Mouse (Mus musculus): ENCODE measurements around the gene Capn11.

Gene Capn11

DNA sequence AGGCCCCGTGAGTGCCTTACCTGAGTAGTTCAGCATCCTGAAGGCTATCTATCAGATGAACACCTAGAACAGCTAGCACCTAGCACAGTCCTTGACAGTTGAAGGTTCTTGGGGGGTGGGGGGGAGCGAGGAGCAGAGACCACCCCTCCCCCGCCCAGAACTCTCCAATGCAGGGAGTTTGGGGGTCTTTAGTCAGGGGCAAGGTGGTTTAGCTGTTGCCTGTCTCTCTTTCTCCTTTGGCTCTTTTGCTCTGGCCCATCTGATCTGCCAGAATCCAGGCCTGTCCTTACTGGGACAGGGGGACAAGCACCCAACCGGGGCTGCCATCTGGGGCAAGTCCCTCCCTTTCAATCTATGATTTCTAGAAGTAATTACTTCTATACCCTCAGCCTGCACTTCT is at the start of gene Capn11:
Capn11 (minus strand) TSS at position 101 of the 400 bp plus-strand sequence.
- DNase-seq (ENCODE audit: low spot score in 2 of 2) = no peak

DNA sequence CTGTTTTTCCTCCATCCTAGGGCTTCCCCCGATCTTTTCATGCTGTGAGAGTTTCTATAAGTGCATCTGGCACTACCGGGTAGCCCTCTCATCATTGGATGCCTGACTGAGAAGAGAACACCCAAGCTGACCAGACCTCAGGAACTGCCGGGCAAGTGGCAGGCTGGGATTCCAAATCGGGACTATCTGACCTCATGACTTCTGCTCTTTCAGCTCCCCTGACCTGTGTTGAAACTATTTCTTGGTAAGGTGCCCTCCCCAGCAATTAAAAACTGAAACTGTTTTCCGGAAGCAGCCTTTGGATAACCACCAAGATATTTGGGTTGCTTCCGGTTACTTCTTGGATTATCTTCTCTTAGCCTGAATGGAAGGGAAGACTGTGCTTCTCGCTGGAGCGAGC is 49.1 kb upstream of the Capn11 start:
- DNase-seq (ENCODE audit: low spot score in 2 of 2) = no peak

DNA sequence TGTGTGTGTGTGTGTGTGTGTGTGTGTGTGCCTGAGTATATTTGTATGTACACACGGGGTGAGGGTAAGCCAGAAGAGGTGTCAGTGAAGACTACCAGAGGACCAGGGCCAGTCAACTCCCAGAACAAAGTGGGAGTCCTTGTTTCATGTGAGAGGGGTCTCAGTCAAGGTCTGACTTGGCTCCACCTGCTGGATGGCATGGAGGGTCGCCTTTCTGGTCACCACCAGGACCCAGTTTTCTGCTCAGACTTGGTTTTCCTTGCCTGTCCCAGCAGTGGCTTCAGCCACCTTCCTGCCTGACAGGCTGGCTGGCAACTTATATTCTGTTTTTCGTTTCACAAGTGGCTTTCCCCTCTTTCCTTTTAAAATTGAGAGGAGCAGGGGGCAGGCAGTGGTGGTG is 48.3 kb upstream of the Capn11 start:
- no peak for DNase-seq (ENCODE audit: low spot score in 2 of 2)

DNA sequence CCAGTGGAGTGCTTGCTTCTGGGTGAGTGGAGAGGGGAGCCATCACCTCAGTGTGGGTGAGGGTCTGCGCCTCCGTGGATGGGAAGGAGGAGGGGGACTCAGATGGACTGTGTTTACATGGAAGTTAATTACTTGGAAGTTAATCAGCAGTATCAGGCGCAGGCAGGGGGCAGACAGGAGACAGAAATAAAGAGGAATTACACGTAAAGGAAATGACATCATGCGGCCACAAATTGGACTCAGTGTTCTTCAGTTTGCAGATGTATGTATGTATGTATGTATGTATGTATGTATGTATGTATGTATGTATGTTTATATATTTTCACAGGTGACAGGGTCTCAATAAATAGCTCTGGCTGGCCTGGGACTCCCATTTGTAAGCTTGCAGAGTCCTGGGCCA is 47.7 kb upstream of the Capn11 start:
- DNase-seq (ENCODE audit: low spot score in 2 of 2) = no peak

DNA sequence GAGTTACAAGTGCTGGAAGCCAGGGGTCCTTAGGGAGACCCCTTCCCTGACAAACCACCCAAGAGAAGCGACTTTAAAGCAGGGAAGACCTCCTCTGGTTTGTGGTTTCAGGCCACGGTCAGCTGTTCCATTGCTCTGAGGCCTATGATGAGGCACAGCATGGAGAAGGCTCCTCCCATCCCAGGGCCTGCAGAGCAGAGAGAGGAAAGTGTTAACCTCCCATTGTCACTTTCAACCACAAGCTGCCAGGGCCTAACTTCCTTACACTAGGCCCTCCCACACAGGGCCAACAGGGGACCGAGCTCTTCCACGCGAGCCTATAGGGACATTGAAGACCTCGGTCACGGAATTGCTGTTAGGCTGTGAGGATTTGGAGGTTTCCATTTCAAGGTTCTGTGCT is 44.1 kb upstream of the Capn11 start:
- DNase-seq (ENCODE audit: low spot score in 2 of 2) = no peak

DNA sequence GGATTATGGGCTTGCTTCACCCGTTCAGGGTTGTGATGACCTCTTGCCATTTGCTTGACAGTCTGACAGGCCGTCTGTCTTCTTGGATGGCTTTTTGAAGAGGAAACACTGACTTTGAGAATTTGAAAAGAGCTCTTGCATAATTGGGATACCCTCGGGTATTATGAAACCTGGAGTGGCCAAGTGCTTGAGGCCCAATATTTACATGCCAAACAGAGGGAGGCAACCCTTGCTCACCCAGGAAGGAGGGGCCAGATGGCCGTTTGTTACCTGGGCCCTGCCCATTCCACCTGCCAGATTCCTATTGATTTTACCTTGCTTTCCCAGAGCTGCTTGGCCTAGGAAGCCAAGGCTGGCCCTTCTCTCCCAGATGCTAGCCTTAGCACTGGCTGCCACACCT is 43.1 kb upstream of the Capn11 start:
- DNase-seq (ENCODE audit: low spot score in 2 of 2) = no peak

DNA sequence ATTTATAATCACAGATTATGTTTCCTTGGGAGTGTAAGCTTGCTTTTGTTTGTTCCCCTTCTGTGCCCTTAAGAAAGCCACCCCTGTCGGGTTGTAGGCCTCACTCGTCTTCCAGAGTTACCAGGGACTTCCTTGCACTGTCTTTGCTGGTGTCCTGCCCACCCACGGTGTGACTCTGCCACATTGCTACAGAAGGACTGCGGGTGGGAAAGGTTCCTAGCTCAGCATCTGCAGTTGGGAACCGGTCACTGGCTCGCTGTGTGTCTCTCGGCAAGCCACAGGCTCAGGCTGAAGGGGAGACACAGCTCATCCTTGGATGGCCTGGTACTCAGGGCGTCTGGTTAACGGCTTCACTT is 42.1 kb upstream of the Capn11 start:
- DNase-seq (ENCODE audit: low spot score in 2 of 2) = no peak

DNA sequence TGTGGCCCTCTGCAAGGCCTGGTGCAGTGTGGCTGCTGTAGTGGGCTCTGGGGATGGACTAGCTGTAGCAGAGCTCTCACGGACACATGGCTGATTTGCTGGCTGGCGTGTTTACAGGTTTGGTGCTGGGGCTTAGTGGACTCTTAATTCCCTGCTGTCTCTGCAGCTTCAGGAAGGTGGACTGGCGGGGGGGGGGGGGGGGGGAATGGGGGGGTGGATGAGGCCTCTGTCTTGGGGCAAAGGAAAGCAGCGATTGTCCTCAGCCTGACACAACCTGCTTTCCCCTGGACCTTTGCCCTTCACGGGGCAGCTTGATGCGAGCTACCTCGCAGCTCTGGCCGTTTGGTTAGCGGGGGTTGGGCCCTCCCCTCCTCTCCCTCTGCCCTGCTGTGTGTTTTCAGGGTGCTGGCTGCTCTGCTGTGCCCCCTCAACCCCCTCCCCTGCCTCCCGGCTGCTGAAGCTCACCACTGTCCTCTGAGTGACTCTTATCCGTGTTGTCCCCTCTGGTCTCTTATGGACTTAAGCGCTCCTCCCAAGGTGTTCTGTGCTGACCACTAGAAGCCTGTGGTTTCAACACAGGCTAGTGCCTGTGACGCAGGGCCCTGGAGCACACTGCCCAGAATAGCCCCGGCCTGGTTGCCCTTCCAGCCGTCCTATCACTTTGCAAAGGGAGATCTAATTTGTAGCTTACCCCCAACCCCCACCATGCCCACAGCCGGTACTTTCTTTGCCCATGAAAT is 41.5 kb upstream of the Capn11 start:
- DNase-seq (ENCODE audit: low spot score in 2 of 2) = no peak

DNA sequence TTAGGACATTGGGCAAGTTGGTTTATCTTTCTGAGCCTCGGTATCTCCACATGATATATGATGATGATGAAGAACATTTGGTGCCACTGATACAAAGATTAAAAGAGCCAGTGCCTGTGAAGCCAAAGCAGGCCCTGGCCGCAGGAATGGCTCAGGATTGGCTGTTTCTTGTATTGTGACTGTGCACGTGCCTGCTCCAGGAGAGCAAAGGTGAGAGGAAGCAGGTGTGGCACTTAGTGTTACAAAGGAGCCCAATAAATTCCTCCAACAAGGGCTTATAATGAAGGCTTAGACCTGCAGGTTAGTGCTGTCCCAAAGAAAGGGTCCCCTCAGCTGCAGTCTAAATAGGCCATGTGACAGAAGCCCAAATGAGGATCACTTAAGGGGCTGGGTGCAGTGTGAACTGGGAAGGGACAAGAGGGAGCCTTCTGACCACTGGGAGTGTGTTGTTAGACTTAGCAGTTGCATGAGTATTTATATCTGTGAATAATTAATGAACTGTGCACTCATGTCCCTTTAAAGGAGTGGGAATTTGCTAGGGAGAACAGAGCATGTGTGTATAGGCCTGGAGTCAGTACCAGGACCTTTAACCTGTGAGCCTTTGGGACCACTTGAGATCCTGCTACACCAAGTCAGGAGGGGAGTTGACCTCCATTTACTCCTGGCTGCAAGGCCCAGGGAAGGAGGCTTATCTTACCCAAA is 40.1 kb upstream of the Capn11 start:
- DNase-seq (ENCODE audit: low spot score in 2 of 2) = no peak

DNA sequence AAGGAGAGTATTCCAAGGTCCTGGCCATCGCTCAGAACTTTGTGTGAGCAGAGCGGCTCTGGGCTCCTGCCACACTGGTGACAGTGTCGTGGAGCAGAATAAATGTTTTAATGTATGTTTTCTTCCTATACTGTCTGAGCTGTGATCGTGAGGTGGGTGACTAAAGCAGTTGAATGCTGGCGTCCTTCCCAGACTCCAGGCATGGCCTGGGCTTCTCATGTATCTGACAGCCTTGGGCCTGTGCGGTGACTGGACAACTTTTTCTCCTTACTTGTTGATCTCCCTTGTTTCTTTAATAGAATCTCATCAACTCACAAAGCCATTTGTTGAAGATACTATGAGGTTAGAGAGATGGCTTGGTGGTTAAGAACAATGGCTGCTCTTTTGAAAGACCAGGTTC is 39.2 kb upstream of the Capn11 start:
- DNase-seq (ENCODE audit: low spot score in 2 of 2) = no peak

DNA sequence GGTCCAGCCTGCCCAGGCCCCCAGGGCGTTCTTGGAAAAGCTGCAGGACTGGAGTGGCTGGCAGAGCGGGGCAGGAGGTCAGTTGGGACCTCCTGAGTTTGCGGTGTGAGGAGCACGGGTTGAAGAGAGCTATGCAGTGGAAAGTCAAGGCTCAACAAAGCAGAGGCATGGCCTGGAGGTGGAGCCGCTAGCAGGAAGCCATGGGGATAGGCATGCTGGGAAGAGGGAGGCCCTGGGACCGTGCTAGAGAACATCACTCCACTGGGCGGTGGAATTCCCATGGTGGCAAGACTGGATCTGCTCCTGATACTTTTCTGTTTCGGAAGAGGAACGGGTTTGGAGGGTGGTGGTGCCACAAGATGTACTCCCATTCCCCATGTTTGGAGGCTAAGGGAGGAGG is 37.9 kb upstream of the Capn11 start:
- DNase-seq (ENCODE audit: low spot score in 2 of 2) = no peak

DNA sequence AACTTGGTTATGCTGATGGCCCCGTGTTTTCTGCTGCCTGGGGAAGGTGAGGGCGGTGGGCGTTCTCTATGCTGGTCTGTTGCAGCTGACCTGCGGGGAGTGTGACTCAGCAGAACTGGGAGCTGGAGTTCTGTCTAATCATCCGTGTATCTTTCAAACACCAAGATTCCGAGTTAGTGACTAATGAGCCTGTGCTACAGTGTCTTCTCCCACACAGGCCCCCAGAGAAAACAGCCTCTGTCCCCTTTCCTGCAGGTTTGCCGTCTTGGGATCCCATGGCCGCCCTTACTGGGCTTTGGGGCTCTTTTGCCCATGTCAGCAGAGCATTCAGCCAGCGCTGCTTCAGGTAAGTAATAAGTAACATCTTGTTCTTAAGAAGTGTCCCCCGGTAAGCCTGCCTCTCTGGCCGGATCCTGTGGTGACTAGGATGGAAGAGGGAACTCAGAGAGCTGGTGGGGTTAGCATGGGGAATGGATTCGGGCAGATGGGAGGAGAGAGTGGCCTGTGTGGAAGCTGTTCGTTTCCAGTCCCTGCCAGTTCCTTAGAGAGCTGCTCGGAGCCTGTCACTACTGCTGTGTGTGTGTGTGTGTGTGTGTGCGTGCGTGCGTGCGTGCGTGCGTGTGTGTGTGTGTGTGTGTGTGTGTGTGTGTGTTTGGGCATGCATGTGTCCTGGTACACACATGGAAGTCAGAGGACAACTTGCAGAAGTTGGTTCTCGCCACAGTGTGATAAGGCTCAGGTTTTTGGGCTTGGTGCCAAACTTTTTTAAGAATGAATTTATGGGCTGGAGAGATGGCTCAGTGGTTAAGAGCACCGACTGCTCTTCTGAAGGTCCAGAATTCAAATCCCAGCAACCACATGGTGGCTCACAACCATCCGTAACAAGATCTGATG is 36.3 kb upstream of the Capn11 start:
- DNase-seq (ENCODE audit: low spot score in 2 of 2) = no peak

DNA sequence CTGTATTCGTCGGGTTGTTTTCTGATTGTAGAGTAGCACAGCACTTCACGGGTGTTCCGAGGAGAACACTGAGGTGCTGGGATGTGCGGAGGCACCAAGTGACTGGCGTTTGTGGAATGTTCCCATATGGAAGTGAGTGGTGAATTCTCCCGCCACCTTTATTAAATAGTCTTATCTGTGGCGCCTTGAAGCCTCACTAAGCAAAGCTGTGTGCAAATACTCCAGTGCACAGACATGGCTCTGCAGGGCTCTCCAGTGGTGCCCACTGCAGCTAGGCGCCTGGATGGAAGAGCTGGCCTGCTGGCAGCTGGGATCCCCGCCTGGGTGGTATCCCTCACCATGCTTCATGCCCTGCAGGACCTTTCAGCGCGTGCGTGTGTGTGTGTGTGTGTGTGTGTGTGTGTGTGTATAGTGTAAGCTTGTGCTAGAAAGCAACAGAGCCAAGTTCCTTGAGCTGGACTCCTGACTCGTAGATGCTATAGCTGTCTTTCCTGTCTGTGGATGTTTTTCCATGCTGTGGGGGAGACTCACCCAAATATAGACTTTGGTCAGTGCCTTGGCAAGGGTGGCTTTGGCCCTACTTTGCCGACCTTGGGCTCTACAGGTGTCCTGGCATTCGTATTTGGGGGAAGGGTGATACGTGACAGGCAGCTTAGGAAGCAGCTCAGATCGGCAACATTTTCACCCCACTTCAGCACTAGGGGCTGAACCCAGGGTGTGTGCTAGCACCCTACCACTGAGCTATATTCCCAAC is 34.9 kb upstream of the Capn11 start:
- no peak for DNase-seq (ENCODE audit: low spot score in 2 of 2)

DNA sequence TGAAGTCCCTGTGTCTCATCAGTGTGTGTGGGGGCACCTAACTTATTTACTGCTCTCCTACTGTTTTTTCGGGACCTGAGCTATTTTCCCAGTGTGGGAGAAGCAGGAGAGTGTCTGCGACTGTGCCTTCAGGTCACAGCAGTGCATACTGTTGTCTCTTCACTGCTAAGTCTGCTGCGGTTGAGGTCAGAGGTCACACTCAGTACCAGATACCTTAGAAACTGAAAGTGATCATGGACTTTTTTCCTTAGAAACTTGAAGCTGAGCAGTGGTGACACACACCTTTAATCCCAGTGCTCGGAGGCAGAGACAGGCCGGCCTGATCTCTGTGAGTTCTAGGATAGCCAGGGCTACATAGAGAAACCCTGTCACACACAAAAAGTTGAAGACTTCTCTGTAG is 33.0 kb upstream of the Capn11 start:
- no peak for DNase-seq (ENCODE audit: low spot score in 2 of 2)

DNA sequence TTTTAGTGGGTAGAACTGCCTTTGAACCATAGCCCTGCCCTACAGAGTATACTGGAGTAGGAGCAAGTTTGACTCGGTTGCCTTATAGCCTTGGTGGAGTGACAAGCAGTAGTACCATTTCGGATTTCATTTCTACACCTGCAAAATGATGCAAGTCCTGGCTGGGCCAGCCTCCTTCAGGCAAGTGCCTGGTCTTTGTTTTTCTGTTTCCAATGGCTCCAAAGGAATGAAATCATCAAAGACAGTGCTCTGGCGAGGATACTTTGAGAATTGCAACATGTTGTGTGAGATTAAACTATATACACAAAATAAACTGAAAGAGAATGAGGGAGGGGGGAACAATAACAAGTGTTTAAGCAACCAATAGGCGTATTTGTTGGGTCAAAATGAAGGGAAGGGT is 30.9 kb upstream of the Capn11 start:
- DNase-seq (ENCODE audit: low spot score in 2 of 2) = no peak

DNA sequence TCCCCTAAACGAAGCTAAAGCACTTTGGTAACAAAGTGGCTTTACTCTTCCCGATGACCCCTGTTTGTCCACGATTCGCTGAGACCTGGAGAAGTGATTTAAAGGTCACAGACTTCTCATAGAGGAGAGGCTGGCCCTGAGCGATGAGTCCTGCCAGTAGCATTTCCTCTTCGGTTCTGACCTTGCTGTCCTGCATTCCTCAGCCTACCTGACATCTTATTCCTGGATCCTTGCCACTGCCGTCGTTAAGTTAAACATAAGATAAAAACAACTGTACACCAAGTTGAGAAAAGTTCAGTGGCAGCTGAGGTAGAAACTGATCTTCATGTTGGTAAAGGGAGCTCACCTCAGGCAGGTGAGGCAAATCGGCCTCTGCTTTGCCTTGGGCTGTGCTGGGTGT is 30.0 kb upstream of the Capn11 start:
- no peak for DNase-seq (ENCODE audit: low spot score in 2 of 2)

DNA sequence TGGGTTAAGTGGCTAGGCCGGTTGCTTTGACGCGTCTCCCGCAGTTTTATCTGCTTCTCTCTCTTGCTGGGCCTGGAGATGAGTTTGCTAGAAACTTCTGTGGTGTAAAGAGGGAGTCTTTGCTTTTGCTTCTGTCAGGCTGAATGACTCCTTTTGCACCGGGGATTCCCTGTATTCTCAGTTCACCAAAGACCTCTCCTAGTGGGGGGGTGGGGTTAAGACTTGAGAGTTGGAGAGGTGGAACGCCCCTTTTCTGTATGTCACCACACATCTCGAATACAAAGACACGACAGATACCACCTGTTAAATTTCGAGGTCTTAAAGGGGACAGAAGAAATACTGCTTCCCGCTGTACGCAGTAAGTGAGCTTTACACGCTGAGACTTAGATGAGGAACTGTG is 27.6 kb upstream of the Capn11 start, which contains the start of gene Tmem63b:
Tmem63b (minus strand) TSS at position 190 of the 400 bp plus-strand sequence.
- no peak for DNase-seq (ENCODE audit: low spot score in 2 of 2)

DNA sequence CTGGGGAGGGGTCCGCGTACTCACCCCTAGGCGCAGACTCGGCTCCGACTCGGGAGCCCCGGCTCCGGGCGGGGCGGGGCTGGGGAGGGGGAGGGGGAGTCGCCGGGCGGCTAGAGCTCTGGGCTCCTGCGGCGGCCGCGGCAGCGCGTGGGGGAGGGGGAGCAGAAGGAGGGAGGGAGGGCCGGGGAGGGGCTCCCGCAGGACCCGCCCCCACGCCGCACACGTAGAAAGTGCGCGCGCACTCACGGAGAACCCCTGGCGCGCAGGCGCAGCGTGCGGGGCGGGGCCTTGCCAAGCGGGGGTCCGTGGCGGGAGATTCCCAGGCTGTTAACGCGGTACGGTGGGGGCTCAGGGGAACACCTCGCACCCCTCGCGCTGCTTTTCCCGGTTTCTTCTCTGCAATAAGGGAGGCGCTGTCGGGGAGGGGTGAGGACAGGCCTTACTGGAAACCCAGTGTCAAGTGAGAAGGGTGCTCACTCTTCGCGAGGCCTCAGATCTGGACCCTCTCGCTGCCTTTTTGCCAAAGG is 27.0 kb upstream of the Capn11 start, which contains the start of gene Mrpl14:
Mrpl14 (plus strand) TSS at position 230 of the 527 bp plus-strand sequence.
- peak; percentile 86 to 88 for DNase-seq (ENCODE audit: low spot score in 2 of 2)

DNA sequence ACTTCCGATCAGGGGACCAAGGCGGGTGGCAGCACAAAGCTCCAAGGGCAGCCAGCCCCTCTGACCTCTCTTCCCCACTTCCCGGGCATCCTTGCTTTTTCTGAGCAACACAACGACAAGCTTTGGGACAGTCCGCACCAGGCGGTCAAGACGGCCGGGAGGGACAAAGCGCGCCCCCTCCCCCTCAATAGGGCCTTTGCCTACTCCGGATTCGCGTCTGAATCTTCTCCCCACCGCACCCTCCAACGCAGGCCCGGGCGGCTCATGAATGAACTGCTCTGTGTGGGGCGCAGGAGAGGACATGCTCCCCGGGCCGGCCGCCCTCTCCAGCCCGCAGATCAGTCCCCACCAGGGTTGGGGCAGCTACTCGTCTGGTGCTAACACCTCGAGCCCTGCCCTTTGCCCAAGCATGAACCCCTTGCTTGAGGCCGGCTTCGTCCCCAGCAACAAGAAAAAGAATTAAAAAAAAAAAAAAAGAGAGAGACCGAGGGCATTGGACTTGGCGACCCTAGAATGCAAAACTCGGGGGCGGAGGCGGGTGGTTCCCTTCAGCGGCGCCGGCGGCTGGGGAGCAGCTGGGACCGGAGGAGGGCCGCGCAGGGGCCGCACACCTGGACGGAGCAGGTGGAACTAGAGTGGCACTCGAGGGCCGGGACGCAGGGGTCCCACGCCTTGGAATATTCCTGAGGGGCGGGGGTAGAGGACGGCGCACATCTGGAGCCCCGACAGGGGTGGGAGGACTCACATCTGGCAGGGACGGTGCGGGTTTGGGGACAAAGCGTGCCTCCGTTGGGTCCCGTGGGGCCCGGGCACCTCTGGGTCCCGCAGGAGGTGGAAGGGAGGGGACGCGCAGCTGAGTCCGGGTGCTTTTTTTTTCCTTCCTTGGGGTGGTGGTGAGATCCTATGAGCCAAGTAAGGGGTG is 26.3 kb upstream of the Capn11 start:
- DNase-seq (ENCODE audit: low spot score in 2 of 2) = peak; percentile 49 to 51

DNA sequence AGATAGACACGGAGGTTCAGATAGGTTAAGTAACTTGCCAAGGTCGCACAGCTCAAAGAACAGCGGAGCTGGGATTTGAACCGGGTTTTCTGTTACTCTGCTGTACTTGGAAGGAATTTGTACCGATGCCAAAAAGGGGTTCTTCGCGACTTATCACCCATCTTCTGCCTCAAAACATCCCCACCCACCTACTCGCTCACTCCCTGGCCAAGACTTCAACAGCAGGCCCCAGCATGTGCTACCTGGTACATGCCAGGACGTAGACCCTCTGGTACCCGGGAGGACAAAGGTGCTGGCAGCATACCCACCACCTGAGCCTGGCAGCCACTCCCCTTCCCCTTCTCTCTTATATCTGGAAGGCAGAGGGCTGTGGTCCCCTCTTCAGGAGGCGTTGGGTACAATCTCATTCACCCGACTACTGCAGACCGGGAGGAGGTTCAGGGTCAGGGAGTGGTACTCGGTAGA is 25.6 kb upstream of the Capn11 start:
- no peak for DNase-seq (ENCODE audit: low spot score in 2 of 2)
